ENCODE assay signal across 30 mouse cellular contexts in genomic region chr16:13883094-13883774, GRCm38 (mm10). TPM values are rescaled to one million over a fixed set of nuclear protein-coding genes. Genes with fewer than 3 reads are reported as not detected.
DNase-seq lines count a peak whose midpoint lies in the region; ATAC-seq and TF ChIP-seq lines count a peak whose summit lies in the region.
"Had no signal": no experiment of that assay in that cellular context is flagged by ENCODE, and none has a peak within 500 bp of the region (broad histone marks: within the 10 kb centered on the region; RNA-seq: fewer than 3 reads in every experiment).

No protein-coding gene starts in this region.

- no peaks in the 10 kb centered on the region for H3K4me1 ChIP-seq in heart, embryonic 15.5 days (replicated peaks)
- no peaks in the 10 kb centered on the region for H3K4me1 ChIP-seq in heart, embryonic 10.5 days
- H3K4me1 ChIP-seq in lung, embryonic 14.5 days (ENCODE audit: insufficient read depth), result no peaks in the 10 kb centered on the region
- no peaks in the 10 kb centered on the region for H3K4me1 ChIP-seq in intestine, embryonic 15.5 days (replicated peaks)
- H3K4me1 ChIP-seq in stomach, embryonic 15.5 days, result peaks cover 2% of the 10 kb centered on the region; the same call in 1 of the 2 replicates
- H3K4me1 ChIP-seq in hindbrain, embryonic 12.5 days, result no peaks in the 10 kb centered on the region
- no peaks in the 10 kb centered on the region for H3K4me1 ChIP-seq in forebrain, embryonic 13.5 days
- H3K4me1 ChIP-seq: embryonic facial prominence, embryonic 13.5 days; forebrain, embryonic 12.5 days; hindbrain, embryonic 15.5 days; limb, embryonic 12.5 days; liver, embryonic 12.5 days; midbrain, embryonic 12.5 days; neural tube, embryonic 15.5 days had no signal

- H3K27ac ChIP-seq in heart, embryonic 15.5 days, result peak overlapping the region; percentile 47
- no peak overlapping the region for H3K27ac ChIP-seq in heart, embryonic 10.5 days
- H3K27ac ChIP-seq in lung, embryonic 14.5 days (ENCODE audit: low read depth), result 0 out of 2 replicates have a peak overlapping the region, but pooled peaks have one; percentile 36
- peak overlapping the region; percentile 78 for H3K27ac ChIP-seq in intestine, embryonic 15.5 days
- peak overlapping the region; percentile 78 for H3K27ac ChIP-seq in stomach, embryonic 15.5 days
- no peak overlapping the region for H3K27ac ChIP-seq in hindbrain, embryonic 12.5 days
- H3K27ac ChIP-seq in forebrain, embryonic 13.5 days, result no peak overlapping the region
- H3K27ac ChIP-seq: embryonic facial prominence, embryonic 13.5 days; forebrain, embryonic 12.5 days; heart, adult 2 months; hindbrain, embryonic 15.5 days; limb, embryonic 12.5 days; liver, embryonic 12.5 days; midbrain, embryonic 12.5 days; neural tube, embryonic 15.5 days had no signal

- TF ChIP-seq CTCF in lung, embryonic 14.5 days (IDR thresholded peaks at IDR 0.05; ENCODE audit: low read depth), result no peak

- DNase-seq in heart, embryonic 10.5 days (ENCODE audit: low spot score), result no peak
- DNase-seq in lung, embryonic 14.5 days, result peak; percentile 6
- DNase-seq in lung, postnatal 10 days, result no peak
- DNase-seq: adrenal gland, adult 8-10 months; cerebellum, adult 18-20 months; cerebellum, postnatal 14 days; gastrocnemius, postnatal 36 days; heart, adult 2 months; heart, postnatal 10 days; kidney, adult 11 months; lung, adult 18-20 months; right cerebral cortex, adult 18-20 months; right cerebral cortex, postnatal 4 days; thymus, postnatal 25 days had no signal

- ATAC-seq in heart, embryonic 15.5 days (replicated peaks; ENCODE audit: insufficient number of reproducible peaks, insufficient read depth, low FRiP score, low read depth), result no peak
- no peak for ATAC-seq in lung, embryonic 14.5 days (ENCODE audit: insufficient read depth)
- ATAC-seq in intestine, embryonic 15.5 days, result peak; percentile 96
- ATAC-seq in stomach, embryonic 15.5 days (ENCODE audit: insufficient read depth, low FRiP score, low read depth), result peak; percentile 83
- ATAC-seq in hindbrain, embryonic 12.5 days (ENCODE audit: low FRiP score), result no peak
- no peak for ATAC-seq in forebrain, embryonic 13.5 days
- ATAC-seq: liver, embryonic 12.5 days; Patski had no signal

- H3K27me3 ChIP-seq in heart, embryonic 15.5 days, result no peaks in the 10 kb centered on the region
- H3K27me3 ChIP-seq in heart, embryonic 10.5 days (ENCODE audit: insufficient read depth, poor library complexity, severe bottlenecking), result no peaks in the 10 kb centered on the region
- no peaks in the 10 kb centered on the region for H3K27me3 ChIP-seq in lung, embryonic 14.5 days (ENCODE audit: insufficient read depth, low read length)
- no peaks in the 10 kb centered on the region for H3K27me3 ChIP-seq in intestine, embryonic 15.5 days (replicated peaks)
- H3K27me3 ChIP-seq in stomach, embryonic 15.5 days (replicated peaks), result no peaks in the 10 kb centered on the region
- H3K27me3 ChIP-seq in hindbrain, embryonic 12.5 days, result no peaks in the 10 kb centered on the region
- no peaks in the 10 kb centered on the region for H3K27me3 ChIP-seq in forebrain, embryonic 13.5 days
- H3K27me3 ChIP-seq: CH12.LX; embryonic facial prominence, embryonic 13.5 days; forebrain, embryonic 12.5 days; hindbrain, embryonic 15.5 days; limb, embryonic 12.5 days; liver, embryonic 12.5 days; midbrain, embryonic 12.5 days; neural tube, embryonic 15.5 days; Patski had no signal

- WGBS in heart, embryonic 15.5 days, result 39% methylated on average over 3 of the region's 3 CpGs
- 47% methylated on average over 3 of the region's 3 CpGs for WGBS in heart, embryonic 10.5 days
- 21% methylated on average over 3 of the region's 3 CpGs for WGBS in lung, embryonic 14.5 days
- 3% methylated on average over 3 of the region's 3 CpGs for WGBS in intestine, embryonic 15.5 days
- 7% methylated on average over 3 of the region's 3 CpGs for WGBS in stomach, embryonic 15.5 days
- WGBS in hindbrain, embryonic 12.5 days, result 71% methylated on average over 3 of the region's 3 CpGs
- 77% methylated on average over 3 of the region's 3 CpGs for WGBS in forebrain, embryonic 13.5 days

- no peak overlapping the region for H3K4me2 ChIP-seq in heart, embryonic 15.5 days
- H3K4me2 ChIP-seq in lung, embryonic 14.5 days, result no peak overlapping the region
- no peak overlapping the region for H3K4me2 ChIP-seq in intestine, embryonic 15.5 days (replicated peaks)
- H3K4me2 ChIP-seq in stomach, embryonic 15.5 days, result no peak overlapping the region
- H3K4me2 ChIP-seq in hindbrain, embryonic 12.5 days (replicated peaks), result no peak overlapping the region
- H3K4me2 ChIP-seq in forebrain, embryonic 13.5 days, result no peak overlapping the region
- H3K4me2 ChIP-seq: embryonic facial prominence, embryonic 13.5 days; forebrain, embryonic 12.5 days; hindbrain, embryonic 15.5 days; limb, embryonic 12.5 days; liver, embryonic 12.5 days; midbrain, embryonic 12.5 days; neural tube, embryonic 15.5 days had no signal

- no peaks in the 10 kb centered on the region for H3K9me3 ChIP-seq in heart, embryonic 15.5 days (replicated peaks)
- no peaks in the 10 kb centered on the region for H3K9me3 ChIP-seq in heart, embryonic 10.5 days
- H3K9me3 ChIP-seq in lung, embryonic 14.5 days (ENCODE audit: low read depth, low read length), result no peaks in the 10 kb centered on the region
- no peaks in the 10 kb centered on the region for H3K9me3 ChIP-seq in intestine, embryonic 15.5 days
- no peaks in the 10 kb centered on the region for H3K9me3 ChIP-seq in stomach, embryonic 15.5 days
- H3K9me3 ChIP-seq in hindbrain, embryonic 12.5 days (replicated peaks), result no peaks in the 10 kb centered on the region
- no peaks in the 10 kb centered on the region for H3K9me3 ChIP-seq in forebrain, embryonic 13.5 days (replicated peaks)
- H3K9me3 ChIP-seq: embryonic facial prominence, embryonic 13.5 days; forebrain, embryonic 12.5 days; G1E; hindbrain, embryonic 15.5 days; limb, embryonic 12.5 days; liver, embryonic 12.5 days; midbrain, embryonic 12.5 days; neural tube, embryonic 15.5 days had no signal

- H3K36me3 ChIP-seq in heart, embryonic 15.5 days, result peaks cover 16% of the 10 kb centered on the region; the same call in 1 of the 2 replicates
- peaks cover 13% of the 10 kb centered on the region; the same call in 1 of the 2 replicates for H3K36me3 ChIP-seq in heart, embryonic 10.5 days
- H3K36me3 ChIP-seq in lung, embryonic 14.5 days (ENCODE audit: insufficient read depth), result peaks cover 19% of the 10 kb centered on the region
- H3K36me3 ChIP-seq in intestine, embryonic 15.5 days, result 0 out of 2 replicates have a peak, but pooled peaks cover 3% of the 10 kb centered on the region
- 0 out of 2 replicates have a peak, but pooled peaks cover 7% of the 10 kb centered on the region for H3K36me3 ChIP-seq in stomach, embryonic 15.5 days
- H3K36me3 ChIP-seq in hindbrain, embryonic 12.5 days, result peaks cover 4% of the 10 kb centered on the region; the same call in 1 of the 2 replicates
- peaks cover 11% of the 10 kb centered on the region; the same call in 1 of the 2 replicates for H3K36me3 ChIP-seq in forebrain, embryonic 13.5 days (ENCODE audit: poor library complexity, severe bottlenecking)
- H3K36me3 ChIP-seq: forebrain, embryonic 12.5 days; midbrain, embryonic 12.5 days had no signal

- H3K4me3 ChIP-seq in heart, embryonic 15.5 days, result no peak overlapping the region
- no peak overlapping the region for H3K4me3 ChIP-seq in heart, embryonic 10.5 days
- H3K4me3 ChIP-seq in lung, embryonic 14.5 days (ENCODE audit: low read depth, low read length), result no peak overlapping the region
- H3K4me3 ChIP-seq in intestine, embryonic 15.5 days (replicated peaks), result no peak overlapping the region
- H3K4me3 ChIP-seq in stomach, embryonic 15.5 days (replicated peaks), result no peak overlapping the region
- no peak overlapping the region for H3K4me3 ChIP-seq in hindbrain, embryonic 12.5 days
- no peak overlapping the region for H3K4me3 ChIP-seq in forebrain, embryonic 13.5 days
- H3K4me3 ChIP-seq: embryonic facial prominence, embryonic 13.5 days; erythroblast, embryonic 14.5 days; forebrain, embryonic 12.5 days; heart, adult 2 months; hindbrain, embryonic 15.5 days; limb, embryonic 12.5 days; liver, embryonic 12.5 days; midbrain, embryonic 12.5 days; neural tube, embryonic 15.5 days had no signal

- no peak overlapping the region for H3K9ac ChIP-seq in heart, embryonic 15.5 days
- H3K9ac ChIP-seq in lung, embryonic 14.5 days, result no peak overlapping the region
- no peak overlapping the region for H3K9ac ChIP-seq in intestine, embryonic 15.5 days
- H3K9ac ChIP-seq in stomach, embryonic 15.5 days, result no peak overlapping the region
- no peak overlapping the region for H3K9ac ChIP-seq in hindbrain, embryonic 12.5 days
- no peak overlapping the region for H3K9ac ChIP-seq in forebrain, embryonic 13.5 days
- H3K9ac ChIP-seq: embryonic facial prominence, embryonic 13.5 days; forebrain, embryonic 12.5 days; hindbrain, embryonic 15.5 days; limb, embryonic 12.5 days; liver, embryonic 12.5 days; midbrain, embryonic 12.5 days; neural tube, embryonic 15.5 days had no signal

RNA-seq across cellular contexts. Expression of gene Pdxdc1, which starts 19.7 kb away (rescaled TPM):
- 55.0 and 66.0 TPM in 2 replicates for polyA plus RNA-seq in heart, embryonic 15.5 days (2015; fragmentation: Nextera tagmentation; extraction: Ambion mirVana)
- 74.3 and 79.4 TPM in 2 replicates for polyA plus RNA-seq in heart, embryonic 10.5 days (2016; fragmentation: Nextera tagmentation; extraction: Ambion mirVana)
- polyA plus RNA-seq in lung, embryonic 14.5 days (2014; fragmentation: Nextera tagmentation; extraction: Ambion mirVana), result 92.2 and 96.6 TPM in 2 replicates
- 93.2 and 100.0 TPM in 2 replicates for polyA plus RNA-seq in intestine, embryonic 15.5 days (2015; fragmentation: Nextera tagmentation; extraction: Ambion mirVana)
- 96.8 and 108 TPM in 2 replicates for polyA plus RNA-seq in stomach, embryonic 15.5 days (2015; fragmentation: Nextera tagmentation; extraction: Ambion mirVana)
- polyA plus RNA-seq in hindbrain, embryonic 12.5 days (2016; fragmentation: Nextera tagmentation; extraction: Ambion mirVana), result 83.0 and 90.7 TPM in 2 replicates
- polyA plus RNA-seq in forebrain, embryonic 13.5 days (2015; fragmentation: Nextera tagmentation; extraction: Ambion mirVana), result 56.7 and 62.4 TPM in 2 replicates

RNA-seq across cellular contexts. Expression of gene Mpv17l, which starts 19.7 kb away (rescaled TPM):
- 2.0 and 2.7 TPM in 2 replicates for polyA plus RNA-seq in heart, embryonic 15.5 days (2015; fragmentation: Nextera tagmentation; extraction: Ambion mirVana)
- 1.9 and 2.5 TPM in 2 replicates for polyA plus RNA-seq in heart, embryonic 10.5 days (2016; fragmentation: Nextera tagmentation; extraction: Ambion mirVana)
- 5.9 and 7.8 TPM in 2 replicates for polyA plus RNA-seq in lung, embryonic 14.5 days (2014; fragmentation: Nextera tagmentation; extraction: Ambion mirVana)
- polyA plus RNA-seq in intestine, embryonic 15.5 days (2015; fragmentation: Nextera tagmentation; extraction: Ambion mirVana), result 10.8 and 17.0 TPM in 2 replicates
- polyA plus RNA-seq in stomach, embryonic 15.5 days (2015; fragmentation: Nextera tagmentation; extraction: Ambion mirVana), result 15.4 and 17.6 TPM in 2 replicates
- 5.0 and 6.2 TPM in 2 replicates for polyA plus RNA-seq in hindbrain, embryonic 12.5 days (2016; fragmentation: Nextera tagmentation; extraction: Ambion mirVana)
- 5.4 and 7.0 TPM in 2 replicates for polyA plus RNA-seq in forebrain, embryonic 13.5 days (2015; fragmentation: Nextera tagmentation; extraction: Ambion mirVana)
- polyA plus RNA-seq: erythroblast, embryonic 14.5 days had no signal

Comparison
In these comparisons a context has a peak if more than half of its experiments do, and no peak if none do; other contexts are left out.
1. H3K27ac ChIP-seq: peak in heart, embryonic 15.5 days (single experiment), lung, embryonic 14.5 days (single experiment), intestine, embryonic 15.5 days (single experiment) and stomach, embryonic 15.5 days (single experiment); none in heart, embryonic 10.5 days (single experiment), hindbrain, embryonic 12.5 days (single experiment) and forebrain, embryonic 13.5 days (single experiment).
2. ATAC-seq: peak in intestine, embryonic 15.5 days (single experiment) and stomach, embryonic 15.5 days (single experiment); none in heart, embryonic 15.5 days (single experiment), lung, embryonic 14.5 days (single experiment), hindbrain, embryonic 12.5 days (single experiment) and forebrain, embryonic 13.5 days (single experiment).